Mouse (Mus musculus) CH12.LX (cell line): ENCODE measurements around the gene Edaradd.

Experiments used
- CTCF ChIP-seq, 2 experiments: IDR thresholded peaks in 1 of 2; conservative IDR thresholded peaks in 1 of 2; 2 replicates each; pipeline ENCODE4 v1.5.1; 2011 to 2012; ENCODE audit warnings: low read depth in 2 of 2, low read length in 2 of 2, improper control_type of control experiment in 1 of 2, inconsistent platforms in 1 of 2, mild to moderate bottlenecking in 1 of 2, moderate library complexity in 1 of 2
- GABPA ChIP-seq: IDR thresholded peaks from 2 replicates; pipeline ENCODE4 v1.6.1; 2012; ENCODE audit warnings: low read depth, low read length, improper control_type of control experiment, inconsistent platforms; ENCODE audit not compliant: insufficient replicate concordance
- HCFC1 ChIP-seq: IDR thresholded peaks from 2 replicates; pipeline ENCODE4 v1.6.1; 2012; ENCODE audit warnings: low read depth, mild to moderate bottlenecking, inconsistent platforms, low read length, improper control_type of control experiment
- MAZ ChIP-seq: IDR thresholded peaks from 2 replicates; pipeline ENCODE4 v1.6.1; 2012; ENCODE audit warnings: low read depth, mild to moderate bottlenecking, inconsistent platforms, low read length, improper control_type of control experiment, moderate library complexity
- MXI1 ChIP-seq: IDR thresholded peaks from 2 replicates; pipeline ENCODE4 v1.6.1; 2011; ENCODE audit warnings: mild to moderate bottlenecking, low read depth, low read length, improper control_type of control experiment
- POLR2A ChIP-seq: IDR thresholded peaks from 2 replicates; pipeline ENCODE4 v1.6.1; 2011; ENCODE audit warnings: low read depth, mild to moderate bottlenecking, improper control_type of control experiment, low read length
- POLR2AphosphoS2 ChIP-seq: IDR thresholded peaks from 2 replicates; pipeline ENCODE4 v1.6.1; 2011; ENCODE audit warnings: low read depth, low read length, improper control_type of control experiment
- SIN3A ChIP-seq: IDR thresholded peaks from 2 replicates; pipeline ENCODE4 v1.6.1; 2012; ENCODE audit warnings: low read length, improper control_type of control experiment, inconsistent platforms
- TCF12 ChIP-seq: IDR thresholded peaks from 2 replicates; pipeline ENCODE4 v1.6.1; 2014; ENCODE audit warnings: low read depth, mild to moderate bottlenecking, inconsistent platforms, low read length, improper control_type of control experiment
- UBTF ChIP-seq: IDR thresholded peaks from 2 replicates; pipeline ENCODE4 v1.6.1; 2012; ENCODE audit warnings: low read depth, mild to moderate bottlenecking, inconsistent platforms, low read length, improper control_type of control experiment, moderate library complexity
- ZC3H11A ChIP-seq: IDR thresholded peaks from 2 replicates; pipeline ENCODE4 v1.6.1; 2012; ENCODE audit warnings: low read depth, mild to moderate bottlenecking, inconsistent platforms, low read length, improper control_type of control experiment
- ZNF384 ChIP-seq: IDR thresholded peaks from 2 replicates; pipeline ENCODE4 v1.6.1; 2012; ENCODE audit warnings: low read depth, low read length, improper control_type of control experiment, inconsistent platforms

GRCm38 (mm10) chr13:12503238-12503751, 16.9 kb downstream of the Edaradd start:
- TF ChIP-seq SIN3A: no peak
- TF ChIP-seq CTCF (conservative IDR thresholded peaks at IDR 0.05 in 1 of 2, IDR thresholded peaks at IDR 0.05 in 1 of 2; ENCODE audit: low read depth in 2 of 2, low read length in 2 of 2): no peak
- no peak for TF ChIP-seq POLR2A
- no peak for TF ChIP-seq MAZ
- TF ChIP-seq HCFC1: no peak
- no peak for TF ChIP-seq ZNF384
- no peak for TF ChIP-seq POLR2AphosphoS2
- no peak for TF ChIP-seq UBTF
- TF ChIP-seq MXI1: no peak
- TF ChIP-seq GABPA: no peak
- TF ChIP-seq ZC3H11A: no peak
- TF ChIP-seq TCF12: no peak
